Mouse (Mus musculus) megakaryocyte, embryonic 14.5 days (primary cell): Measurements from ENCODE around the gene Otulin. TPM values are rescaled to one million over a fixed set of nuclear protein-coding genes. Genes with fewer than 3 reads are reported as not detected.

Experiments used
- H3K27me3 ChIP-seq: replicated peaks from 2 replicates; pipeline ENCODE3; 2012; ENCODE audit warnings: inconsistent platforms
- H3K36me3 ChIP-seq: replicated peaks from 2 replicates; pipeline ENCODE3; 2012; ENCODE audit warnings: low read length, inconsistent platforms, mixed read lengths
- H3K4me1 ChIP-seq: 2 replicates; pipeline ENCODE4 v1.6.1; 2012; ENCODE audit warnings: inconsistent platforms
- H3K4me3 ChIP-seq: replicated peaks from 2 replicates; pipeline ENCODE3; 2012; ENCODE audit warnings: moderate library complexity, mild to moderate bottlenecking, inconsistent platforms
- H3K9me3 ChIP-seq: 2 replicates; pipeline ENCODE4 v1.6.1; 2012; ENCODE audit warnings: inconsistent platforms
- FLI1 ChIP-seq: IDR thresholded peaks from 2 replicates; pipeline ENCODE4 v1.6.1; 2012; ENCODE audit warnings: low read length, inconsistent platforms, mixed read lengths
- GATA1 ChIP-seq: IDR thresholded peaks from 3 replicates; pipeline ENCODE4 v1.6.1; 2012; ENCODE audit warnings: mixed read lengths, low read length, inconsistent platforms, borderline replicate concordance
- polyA plus RNA-seq: library from polyadenylated mRNA; stranded (reverse); fragments of >175 nt; gene quantifications from 2 replicates; pipeline ENCODE4 v1.2.3, GENCODE M21; 2012; ENCODE audit warnings: low replicate concordance; ENCODE audit not compliant: insufficient read depth

Otulin gene
- polyA plus RNA-seq, 1 experiment: 25.7 TPM

DNA sequence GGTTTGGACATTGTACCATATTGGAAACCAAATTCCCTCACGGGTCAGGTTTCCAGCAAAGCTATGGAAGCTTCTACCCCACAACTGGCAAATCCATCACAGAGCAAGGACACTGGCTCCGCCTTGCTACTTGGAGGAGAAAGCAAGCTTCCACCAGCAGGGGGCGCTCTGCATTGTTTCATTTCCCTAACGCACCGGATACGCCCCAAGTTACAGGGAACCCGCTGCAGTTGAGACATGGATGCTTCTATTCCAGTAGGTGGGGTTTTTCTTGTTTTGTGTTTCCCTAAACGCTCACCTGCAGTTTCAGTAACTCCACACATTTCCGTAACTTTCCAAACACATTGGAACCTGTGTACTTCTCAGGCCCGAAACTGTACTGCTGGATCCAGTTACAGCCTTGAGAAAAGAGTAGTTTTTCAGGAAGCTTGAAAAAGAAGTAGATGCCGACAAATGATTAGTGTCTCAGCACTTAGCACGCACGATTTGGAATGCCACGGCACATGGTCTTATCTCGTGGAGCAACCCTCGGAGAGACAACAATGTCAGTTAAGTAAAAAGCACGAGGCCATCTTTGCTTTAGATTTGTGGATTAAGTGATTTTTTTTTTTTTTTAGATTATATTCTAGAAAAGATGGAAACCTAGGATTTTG is 29.2 kb upstream of the Otulin start:
- Histone ChIP-seq H3K36me3 (peaks cover 17% of the 10 kb centered on the region), H3K9me3 (peaks cover 11% of the 10 kb centered on the region; the same call in 1 of the 2 replicates), H3K4me3 (no peak overlapping the region), H3K4me1 (peaks cover 12% of the 10 kb centered on the region), H3K27me3 (no peaks in the 10 kb centered on the region)
- no peak for TF ChIP-seq GATA1
- TF ChIP-seq FLI1: no peak

- H3K4me1 ChIP-seq: peaks cover 12% of the 10 kb centered on the region
- TF ChIP-seq GATA1 (no peak), FLI1 (no peak)
- H3K9me3 ChIP-seq: peaks cover 11% of the 10 kb centered on the region; the same call in 1 of the 2 replicates
- no peak overlapping the region for H3K4me3 ChIP-seq
- H3K27me3 ChIP-seq: no peaks in the 10 kb centered on the region
- peaks cover 16% of the 10 kb centered on the region for H3K36me3 ChIP-seq
These were observed 28.6 kb upstream of the Otulin start for GRCm38 (mm10) chr15:27659143-27659542.

DNA sequence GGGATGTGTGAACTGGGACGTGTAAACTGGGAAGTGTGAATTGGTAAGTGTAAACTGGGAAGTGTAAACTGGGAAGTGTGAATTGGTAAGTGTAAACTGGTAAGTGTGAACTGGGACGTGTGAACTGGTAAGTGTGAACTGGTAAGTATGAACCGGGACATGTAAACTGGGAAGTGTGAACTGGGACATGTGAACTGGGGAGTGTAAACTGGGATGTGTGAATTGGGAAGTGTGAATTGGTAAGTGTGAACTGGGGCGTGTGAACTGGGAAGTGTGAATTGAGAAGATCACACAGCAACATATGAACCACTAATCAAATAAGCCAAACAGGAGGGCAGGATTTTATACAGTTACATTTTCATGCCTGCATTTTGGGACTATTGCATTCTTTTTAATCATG is 27.9 kb upstream of the Otulin start:
- no peaks in the 10 kb centered on the region for H3K27me3 ChIP-seq
- no peak for TF ChIP-seq FLI1
- TF ChIP-seq GATA1: no peak
- no peak overlapping the region for H3K4me3 ChIP-seq
- H3K4me1 ChIP-seq: peaks cover 12% of the 10 kb centered on the region
- peaks cover 8% of the 10 kb centered on the region; the same call in 1 of the 2 replicates for H3K9me3 ChIP-seq
- H3K36me3 ChIP-seq: peaks cover 8% of the 10 kb centered on the region

- peaks cover 8% of the 10 kb centered on the region for H3K4me1 ChIP-seq
- no peaks in the 10 kb centered on the region for H3K27me3 ChIP-seq
- H3K9me3 ChIP-seq: peaks cover 8% of the 10 kb centered on the region; the same call in 1 of the 2 replicates
- H3K36me3 ChIP-seq: peaks cover 6% of the 10 kb centered on the region
- no peak overlapping the region for H3K4me3 ChIP-seq
- TF ChIP-seq FLI1 (no peak), GATA1 (no peak)
These were observed 27.4 kb upstream of the Otulin start for GRCm38 (mm10) chr15:27657866-27658265.

- H3K9me3 ChIP-seq: peaks cover 8% of the 10 kb centered on the region; the same call in 1 of the 2 replicates
- peaks cover 6% of the 10 kb centered on the region; the same call in 1 of the 2 replicates for H3K4me1 ChIP-seq
- peaks cover 6% of the 10 kb centered on the region for H3K36me3 ChIP-seq
- no peak overlapping the region for H3K4me3 ChIP-seq
- H3K27me3 ChIP-seq: no peaks in the 10 kb centered on the region
- TF ChIP-seq FLI1: no peak
- no peak for TF ChIP-seq GATA1
These were observed 26.1 kb upstream of the Otulin start for GRCm38 (mm10) chr15:27656626-27657025.

- Histone ChIP-seq H3K4me1 (peaks cover 6% of the 10 kb centered on the region; the same call in 1 of the 2 replicates), H3K27me3 (no peaks in the 10 kb centered on the region), H3K36me3 (peaks cover 6% of the 10 kb centered on the region), H3K4me3 (no peak overlapping the region), H3K9me3 (peaks cover 8% of the 10 kb centered on the region; the same call in 1 of the 2 replicates)
- TF ChIP-seq FLI1 (no peak), GATA1 (no peak)
These were observed 24.5 kb upstream of the Otulin start for GRCm38 (mm10) chr15:27655015-27655414.

DNA sequence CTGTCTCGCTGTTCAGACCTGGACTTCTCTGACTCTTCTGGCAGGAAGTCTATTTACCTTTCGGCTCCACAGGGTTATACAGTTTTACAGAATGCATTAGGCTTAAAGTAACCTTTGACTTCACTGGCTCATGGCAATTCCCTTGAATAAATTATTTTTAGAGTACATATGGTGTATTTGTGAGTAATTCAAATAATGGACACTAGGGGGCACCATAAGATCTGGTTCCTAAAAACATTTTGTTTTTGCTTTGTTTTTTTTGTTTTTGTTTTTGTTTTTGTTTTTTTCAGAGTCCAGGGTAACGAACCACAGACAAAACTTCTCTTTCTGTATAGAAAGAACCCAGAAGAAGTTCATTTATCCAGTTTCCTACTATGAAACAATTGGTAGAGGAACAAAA is 17.2 kb upstream of the Otulin start:
- H3K27me3 ChIP-seq: peaks cover 7% of the 10 kb centered on the region
- H3K4me1 ChIP-seq: no peaks in the 10 kb centered on the region
- TF ChIP-seq FLI1 (no peak), GATA1 (no peak)
- H3K4me3 ChIP-seq: no peak overlapping the region
- H3K9me3 ChIP-seq: peaks cover under 1% of the 10 kb centered on the region; the same call in 1 of the 2 replicates
- H3K36me3 ChIP-seq: no peaks in the 10 kb centered on the region

DNA sequence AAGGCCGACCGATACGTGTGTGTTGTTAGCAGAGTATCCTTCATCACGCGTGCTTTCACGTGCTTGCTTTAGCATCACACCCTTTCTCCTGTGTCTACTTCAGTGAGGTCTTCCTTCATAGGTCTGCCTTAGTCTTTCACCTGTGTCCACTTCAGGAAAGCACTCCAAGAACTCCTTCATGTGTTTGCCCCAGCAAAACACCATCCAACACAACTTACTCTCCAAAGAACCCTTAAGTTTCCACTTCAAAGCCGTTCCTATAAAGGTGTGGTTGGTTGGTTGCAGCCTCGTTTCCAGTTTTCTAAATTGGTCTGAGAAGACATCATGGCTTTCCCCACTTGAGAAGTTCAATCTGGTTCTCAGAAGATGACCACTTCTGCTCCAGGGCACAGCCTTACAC is 16.2 kb upstream of the Otulin start:
- Histone ChIP-seq H3K9me3 (peaks cover 3% of the 10 kb centered on the region; the same call in 1 of the 2 replicates), H3K27me3 (peaks cover 7% of the 10 kb centered on the region)
- TF ChIP-seq GATA1: no peak
- no peak for TF ChIP-seq FLI1

DNA sequence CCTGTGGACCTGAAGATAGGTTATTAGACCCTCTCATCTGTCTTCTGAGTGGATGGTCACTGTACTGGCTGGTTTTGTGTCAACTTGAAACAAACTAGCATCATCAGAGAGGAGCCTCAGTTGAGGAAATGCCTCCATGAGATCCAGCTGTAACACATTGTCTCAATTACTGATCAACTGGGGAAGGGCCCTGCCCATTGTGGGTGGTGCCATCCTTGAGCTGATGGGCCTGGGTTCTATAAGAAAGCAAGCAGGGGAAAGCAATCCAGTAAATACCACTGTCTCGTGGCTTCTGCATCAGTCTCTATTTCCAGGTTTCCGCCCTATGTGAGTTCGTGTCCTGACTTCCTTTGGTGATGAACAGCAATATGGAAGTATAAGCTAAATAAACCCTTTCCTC is 14.8 kb upstream of the Otulin start:
- peaks cover 3% of the 10 kb centered on the region; the same call in 1 of the 2 replicates for H3K9me3 ChIP-seq
- H3K27me3 ChIP-seq: peaks cover 7% of the 10 kb centered on the region
- no peaks in the 10 kb centered on the region for H3K36me3 ChIP-seq
- no peak for TF ChIP-seq GATA1
- TF ChIP-seq FLI1: no peak
- no peak overlapping the region for H3K4me3 ChIP-seq
- peaks cover 7% of the 10 kb centered on the region for H3K4me1 ChIP-seq

More for the DNA sequence above, 16.2 kb upstream of the Otulin start:
- Histone ChIP-seq H3K36me3 (no peaks in the 10 kb centered on the region), H3K4me1 (no peaks in the 10 kb centered on the region), H3K4me3 (no peak overlapping the region)

GRCm38 (mm10) chr15:27642895-27643294 is 12.4 kb upstream of the Otulin start:
- Histone ChIP-seq H3K4me1 (peaks cover 7% of the 10 kb centered on the region), H3K4me3 (no peak overlapping the region), H3K36me3 (no peaks in the 10 kb centered on the region), H3K27me3 (peaks cover 7% of the 10 kb centered on the region), H3K9me3 (peaks cover 3% of the 10 kb centered on the region; the same call in 1 of the 2 replicates)
- TF ChIP-seq GATA1: no peak
- no peak for TF ChIP-seq FLI1
